Mouse (Mus musculus) intestine, postnatal 0 days (tissue): Measurements from ENCODE around the gene Ftl1. TPM values are rescaled to one million over a fixed set of nuclear protein-coding genes. Genes with fewer than 3 reads are reported as not detected.
"Not testable (repeated sequence)": the region's sequence is repeated elsewhere in the genome, so short reads cannot be mapped to it uniquely, and the experiment has no call there.

Source experiments
- ATAC-seq: fragments of 200-750 bp; cut with Nextera tagmentation; 2 replicates; pipeline ENCODE4 v1.8.0; 2017; ENCODE audit warnings: mild to moderate bottlenecking, moderate TSS enrichment, moderate library complexity
- H3K27ac ChIP-seq: fragments of 300-500 bp; sonication (generic); 2 replicates; pipeline ENCODE4 v1.5.1; 2014; ENCODE audit warnings: mild to moderate bottlenecking, low read depth, low read length, moderate library complexity
- H3K27me3 ChIP-seq: fragments of 300-500 bp; sonication (generic); replicated peaks from 2 replicates; pipeline ENCODE4 v1.6.1; 2014; ENCODE audit warnings: low read length, mixed read lengths; ENCODE audit not compliant: control insufficient read depth, insufficient read depth
- H3K36me3 ChIP-seq: fragments of 300-500 bp; sonication (generic); 2 replicates; pipeline ENCODE4 v1.6.1; 2014; ENCODE audit warnings: mild to moderate bottlenecking, moderate library complexity; ENCODE audit not compliant: control insufficient read depth, insufficient read depth
- H3K4me1 ChIP-seq: fragments of 300-500 bp; sonication (generic); replicated peaks from 2 replicates; pipeline ENCODE4 v1.6.1; 2014; ENCODE audit warnings: antibody characterized with exemption, low read length, mixed read lengths; ENCODE audit not compliant: control insufficient read depth, insufficient read depth
- H3K4me2 ChIP-seq: fragments of 300-500 bp; sonication (generic); replicated peaks from 2 replicates; pipeline ENCODE4 v1.6.1; 2014; ENCODE audit warnings: low read depth, mild to moderate bottlenecking, moderate library complexity
- H3K4me3 ChIP-seq: fragments of 300-500 bp; sonication (generic); 2 replicates; pipeline ENCODE4 v1.5.1; 2014; ENCODE audit warnings: low read depth, low read length
- H3K9ac ChIP-seq: fragments of 300-500 bp; sonication (generic); 2 replicates; pipeline ENCODE4 v1.6.1; 2014; ENCODE audit warnings: mild to moderate bottlenecking, low read depth, low read length
- H3K9me3 ChIP-seq: fragments of 300-500 bp; sonication (generic); 2 replicates; pipeline ENCODE4 v1.6.1; 2016; ENCODE audit warnings: mixed run types; ENCODE audit not compliant: control insufficient read depth
- CTCF ChIP-seq: sonication (generic); IDR thresholded peaks from 2 replicates; pipeline ENCODE4 v1.5.1; 2016; ENCODE audit warnings: low read depth, mild to moderate bottlenecking, control low read depth, antibody characterized with exemption, moderate library complexity
- WGBS: fragments of 180-500 bp; shearing (Covaris S2); extraction: QIAGEN DNeasy Blood & Tissue Kit; methylation state at CpG from one replicate; pipeline ENCODE4 v1.1.7; 2014; 5-methylcytosine and 5-hydroxymethylcytosine counted together
- polyA plus RNA-seq: library from polyadenylated mRNA; unstranded; fragments of >200 nt; fragmentation: Nextera tagmentation; extraction: Ambion mirVana; gene quantifications from 2 replicates; pipeline ENCODE4 v1.2.1, GENCODE M21; 2015

Gene Ftl1
- polyA plus RNA-seq, 1 experiment from 2014 or later, result 14,059 TPM

DNA sequence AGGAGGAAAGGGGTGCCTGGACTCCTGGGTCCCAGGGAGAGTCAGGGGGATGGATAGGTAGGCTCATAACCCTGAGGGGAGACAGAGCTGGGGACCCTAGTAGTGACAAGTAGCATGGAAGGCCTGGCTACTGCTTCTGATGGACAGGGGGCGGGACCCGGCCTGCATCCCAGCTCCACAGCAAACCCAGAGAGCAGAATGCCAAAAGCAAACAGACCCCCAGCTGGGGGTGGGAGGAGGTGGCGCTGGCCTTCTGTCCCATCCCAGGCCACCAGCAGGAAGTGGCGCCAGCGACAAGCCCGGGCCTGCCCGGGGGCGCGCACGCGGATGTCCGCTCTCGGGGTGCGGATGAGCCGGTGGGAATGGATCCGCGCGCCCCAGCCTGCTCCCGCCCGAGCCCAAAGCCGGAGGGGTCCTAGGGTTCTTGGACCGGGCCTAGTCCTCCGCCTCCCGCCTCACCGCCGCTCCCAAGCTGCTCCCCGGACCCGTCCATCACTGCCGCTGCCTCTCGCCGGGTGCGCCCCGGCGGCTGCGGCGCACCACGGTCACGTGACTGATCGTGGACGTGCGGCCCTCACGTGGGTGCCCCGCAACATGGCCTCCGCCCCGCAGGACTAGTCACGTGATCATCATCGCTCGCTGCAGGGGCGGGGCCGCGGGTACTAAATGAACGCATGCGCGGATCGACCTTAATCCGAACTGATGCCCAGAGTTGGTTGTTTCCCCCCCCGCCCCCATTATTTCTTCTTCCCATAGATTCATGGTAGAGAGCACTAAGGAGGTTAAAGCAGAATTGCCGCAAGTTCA is 6.8 kb upstream of the Ftl1 start, which contains the start of gene Bax:
Gene Bax (minus strand): TSS at position 616 of the 807 bp plus-strand sequence.
- ATAC-seq, result peak; percentile 73

DNA sequence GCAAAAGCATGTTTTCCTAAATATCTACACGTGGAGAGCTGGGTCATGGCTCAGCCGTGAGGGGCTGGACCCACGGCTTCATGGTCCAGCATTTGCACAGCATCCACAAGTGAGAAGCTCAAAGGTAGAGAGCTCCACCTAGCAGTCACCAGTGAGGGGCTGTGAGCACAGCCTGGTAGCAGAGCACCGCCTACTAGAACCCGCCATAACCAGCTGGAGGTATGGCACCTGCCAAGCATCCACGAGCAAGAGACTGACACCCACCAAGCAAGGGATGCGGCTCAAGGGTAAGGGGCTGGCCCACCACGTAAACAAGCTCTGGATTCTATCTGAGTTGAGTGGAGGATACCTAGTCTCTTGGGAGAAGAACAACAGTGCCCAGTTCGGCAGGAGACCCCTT is 5.9 kb upstream of the Ftl1 start:
- peak overlapping the region; percentile 73 for H3K9ac ChIP-seq
- ATAC-seq, result no peak
- 71% methylated on average over 9 of the region's 9 CpGs for WGBS
- peak overlapping the region; percentile 87 for H3K4me3 ChIP-seq
- H3K36me3 ChIP-seq, result peaks cover 21% of the 10 kb centered on the region
- peak overlapping the region; percentile 93 for H3K4me2 ChIP-seq
- H3K27ac ChIP-seq, result 0 out of 2 replicates have a peak overlapping the region, but pooled peaks have one; percentile 37
- no peaks in the 10 kb centered on the region for H3K27me3 ChIP-seq
- TF ChIP-seq CTCF, result peak; percentile 58
- no peaks in the 10 kb centered on the region for H3K9me3 ChIP-seq
- H3K4me1 ChIP-seq, result 0 out of 2 replicates have a peak, but pooled peaks cover 9% of the 10 kb centered on the region

More for the DNA sequence above, 6.8 kb upstream of the Ftl1 start, which contains the start of gene Bax:
- TF ChIP-seq CTCF, result 0 out of 2 replicates have a peak, but pooled peaks have one; percentile 12
- peak within 1 kb of the TSS; percentile 37 for H3K27ac ChIP-seq
- peaks cover 21% of the 10 kb centered on the region for H3K36me3 ChIP-seq
- no peaks in the 10 kb centered on the region for H3K27me3 ChIP-seq
- no peaks in the 10 kb centered on the region for H3K9me3 ChIP-seq
- peak within 1 kb of the TSS; percentile 73 for H3K9ac ChIP-seq
- peak within 1 kb of the TSS; percentile 93 for H3K4me2 ChIP-seq
- under 1% methylated on average over 58 of the region's 58 CpGs for WGBS
- 0 out of 2 replicates have a peak, but pooled peaks cover 8% of the 10 kb centered on the region for H3K4me1 ChIP-seq
- peak within 1 kb of the TSS; percentile 87 for H3K4me3 ChIP-seq

DNA sequence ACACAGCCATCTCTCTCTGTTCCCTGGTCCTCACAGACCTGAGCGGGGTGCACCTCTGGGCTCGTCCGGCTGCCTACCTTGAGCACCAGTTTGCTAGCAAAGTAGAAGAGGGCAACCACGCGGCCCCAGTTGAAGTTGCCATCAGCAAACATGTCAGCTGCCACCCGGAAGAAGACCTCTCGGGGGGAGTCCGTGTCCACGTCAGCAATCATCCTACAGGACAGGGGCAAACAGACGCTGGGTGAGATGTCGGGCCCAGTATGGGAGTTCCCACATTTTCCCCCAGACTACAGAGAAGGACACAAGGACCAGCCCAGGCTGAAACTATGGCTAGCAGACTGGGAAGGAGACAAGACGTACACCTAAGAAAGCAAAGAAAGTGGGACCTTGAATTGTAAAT is 5.4 kb upstream of the Ftl1 start:
- WGBS, result 88% methylated on average over 12 of the region's 12 CpGs
- Histone ChIP-seq H3K4me3 (no peak overlapping the region), H3K36me3 (peaks cover 21% of the 10 kb centered on the region), H3K27ac (no peak overlapping the region), H3K4me2 (peak overlapping the region; percentile 93; the same call in 1 of the 2 replicates), H3K4me1 (0 out of 2 replicates have a peak, but pooled peaks cover 13% of the 10 kb centered on the region), H3K27me3 (no peaks in the 10 kb centered on the region), H3K9me3 (no peaks in the 10 kb centered on the region), H3K9ac (no peak overlapping the region)
- ATAC-seq, result no peak
- TF ChIP-seq CTCF, result no peak

DNA sequence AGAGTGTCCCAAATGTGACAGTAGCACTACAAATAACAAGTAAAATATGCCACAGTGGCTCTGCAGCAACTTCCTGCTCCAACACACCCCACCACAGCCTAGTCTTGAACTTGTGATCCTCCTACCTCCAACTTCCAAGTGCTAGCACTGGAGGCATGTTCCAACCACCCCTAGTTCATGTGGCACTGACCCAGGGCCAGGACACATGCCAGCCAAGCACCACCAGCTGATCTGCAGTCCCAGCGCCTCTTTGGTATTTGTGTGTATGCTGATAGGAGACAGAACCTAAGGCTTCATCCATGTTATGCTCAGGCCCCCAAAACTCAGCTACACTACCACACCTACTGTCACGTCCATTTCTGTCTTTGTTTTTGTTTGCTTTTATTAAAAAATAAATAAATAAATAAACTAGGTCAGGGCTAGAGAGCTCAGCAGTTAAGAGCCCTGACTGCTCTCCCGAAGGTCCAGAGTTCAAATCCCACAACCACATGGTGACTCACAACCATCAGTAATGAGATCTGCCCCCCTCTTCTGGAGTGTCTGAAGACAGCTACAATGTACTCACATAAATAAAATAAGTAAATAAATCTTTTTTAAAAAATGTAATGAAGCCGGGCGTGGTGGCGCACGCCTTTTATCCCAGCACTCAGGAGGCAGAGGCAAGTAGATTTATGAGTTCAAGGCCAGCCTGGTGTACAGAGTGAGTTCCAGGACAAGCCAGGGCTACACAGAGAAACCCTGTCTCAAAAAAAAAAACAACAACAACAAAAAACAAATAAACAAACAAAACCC is 4.5 kb upstream of the Ftl1 start:
- no peak for ATAC-seq
- H3K4me1 ChIP-seq, result 0 out of 2 replicates have a peak, but pooled peaks cover 14% of the 10 kb centered on the region

DNA sequence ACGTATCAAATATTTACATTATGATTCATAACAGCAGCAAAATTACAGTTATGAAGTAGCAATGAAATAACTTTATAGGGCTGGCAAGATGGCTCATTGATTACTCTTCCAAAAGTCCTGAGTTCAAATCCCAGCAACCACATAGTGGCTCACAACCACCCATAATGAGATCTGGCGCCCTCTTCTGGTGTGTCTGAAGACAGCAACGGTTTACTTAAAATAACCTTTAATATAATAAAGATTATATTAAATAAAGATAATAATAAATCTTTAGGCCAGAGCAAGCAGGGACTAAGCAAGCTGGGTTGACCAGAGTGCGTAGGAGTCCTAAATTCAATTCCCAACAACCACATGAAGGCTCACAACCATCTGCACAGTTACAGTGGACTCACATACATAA is 3.2 kb upstream of the Ftl1 start:
- H3K4me3 ChIP-seq, H3K4me2 ChIP-seq, H3K27me3 ChIP-seq, H3K27ac ChIP-seq, ATAC-seq, H3K9ac ChIP-seq, H3K9me3 ChIP-seq: not testable (repeated sequence)
- TF ChIP-seq CTCF, result peak; percentile 43; the same call in 1 of the 2 replicates
- Histone ChIP-seq H3K4me1 (0 out of 2 replicates have a peak, but pooled peaks cover 14% of the 10 kb centered on the region), H3K36me3 (peaks cover 32% of the 10 kb centered on the region)
- 73% methylated on average over 4 of the region's 4 CpGs for WGBS

More for the DNA sequence above, 4.5 kb upstream of the Ftl1 start:
- H3K9ac ChIP-seq, result no peak overlapping the region
- no peak overlapping the region for H3K27ac ChIP-seq
- no peak for TF ChIP-seq CTCF
- H3K9me3 ChIP-seq, result no peaks in the 10 kb centered on the region
- H3K4me2 ChIP-seq, result no peak overlapping the region
- H3K27me3 ChIP-seq, result no peaks in the 10 kb centered on the region
- peaks cover 21% of the 10 kb centered on the region for H3K36me3 ChIP-seq
- no peak overlapping the region for H3K4me3 ChIP-seq
- WGBS, result 90% methylated on average over 7 of the region's 7 CpGs

DNA sequence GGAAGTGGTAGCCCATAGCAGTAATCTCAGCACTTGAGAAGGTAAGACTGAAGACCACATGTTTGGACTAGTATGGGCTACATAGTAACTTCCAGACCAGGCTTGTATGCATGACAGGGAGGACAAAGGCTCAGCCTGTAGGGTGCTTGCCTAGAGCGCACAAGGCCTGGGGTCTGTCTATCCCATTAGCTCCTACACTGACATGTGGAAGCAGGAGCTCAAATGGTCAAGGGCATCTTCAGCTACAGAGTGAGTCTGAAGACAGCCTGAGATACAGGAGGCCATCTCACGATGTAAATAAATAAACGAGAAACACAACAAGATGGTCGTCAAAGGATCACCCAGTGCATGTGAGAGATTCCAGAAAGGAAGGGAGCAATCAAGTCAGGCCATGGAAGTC is 2.6 kb upstream of the Ftl1 start:
- Histone ChIP-seq H3K4me3 (no peak overlapping the region), H3K9ac (no peak overlapping the region), H3K4me1 (0 out of 2 replicates have a peak, but pooled peaks cover 14% of the 10 kb centered on the region), H3K4me2 (no peak overlapping the region), H3K27ac (peak overlapping the region; percentile 94; the same call in 1 of the 2 replicates), H3K36me3 (peaks cover 37% of the 10 kb centered on the region), H3K9me3 (no peaks in the 10 kb centered on the region), H3K27me3 (no peaks in the 10 kb centered on the region)
- 86% methylated on average over 4 of the region's 4 CpGs for WGBS
- no peak for TF ChIP-seq CTCF
- no peak for ATAC-seq
